Mouse (Mus musculus): ENCODE measurements around the gene Krtap4-9. TPM values are rescaled to one million over a fixed set of nuclear protein-coding genes. Genes with fewer than 3 reads are reported as not detected.
"Not testable (repeated sequence)": the region's sequence is repeated elsewhere in the genome, so short reads cannot be mapped to it uniquely, and the experiment has no call there.

The Krtap4-9 gene
- not detected for polyA plus RNA-seq (2021)

- H3K27me3 ChIP-seq; in situ Hi-C loops (cut with MboI; ENCODE audit: low pct_unique_long_range_greater_than_20kb); ATAC-seq; CTCF ChIA-PET; DNase-seq (ENCODE audit: low read depth, low spot score); POLR2A ChIA-PET: not testable (repeated sequence)
Observed at GRCm38 (mm10) chr11:99784900-99785299, at the start of gene Krtap4-9. Gene Krtap4-9 (plus strand): TSS chr11:99785200.

- CTCF ChIA-PET, result no interaction called here
- POLR2A ChIA-PET, result no interaction called here
- no peak for DNase-seq (ENCODE audit: low read depth, low spot score)
- no peaks in the 10 kb centered on the region for H3K27me3 ChIP-seq
- no peak for ATAC-seq
- no peak for TF ChIP-seq CTCF (IDR thresholded peaks at IDR 0.05)
- in situ Hi-C loops (cut with MboI; ENCODE audit: low pct_unique_long_range_greater_than_20kb), result no loop called here
Observed at GRCm38 (mm10) chr11:99743985-99744384, 41.0 kb upstream of the Krtap4-9 start.

- in situ Hi-C loops (cut with MboI; ENCODE audit: low pct_unique_long_range_greater_than_20kb), result loop anchor here (25.0 kb wide), 1 partner anchor 272 kb away; the partner anchor contains the start of gene Krt23
- DNase-seq (ENCODE audit: low read depth, low spot score), result no peak
- ChIA-PET CTCF (no interaction called here), POLR2A (no interaction called here)
- ATAC-seq, result no peak
- H3K27me3 ChIP-seq, result no peaks in the 10 kb centered on the region
- no peak for TF ChIP-seq CTCF (IDR thresholded peaks at IDR 0.05)
Observed at GRCm38 (mm10) chr11:99758877-99759276, 26.1 kb upstream of the Krtap4-9 start.

- in situ Hi-C loops (cut with MboI; ENCODE audit: low pct_unique_long_range_greater_than_20kb), result loop anchor here (5.0 to 25.0 kb wide), 3 partner anchors 76 to 281 kb away; partner anchors contain the start of genes Gm14190, Krt23, Krtap1-4 and Krtap1-5
- ChIA-PET CTCF (no interaction called here), POLR2A (no interaction called here)
- DNase-seq (ENCODE audit: low read depth, low spot score) (peak; percentile 68), ATAC-seq (peak; percentile 92)
- no peak for TF ChIP-seq CTCF (IDR thresholded peaks at IDR 0.05)
- no peaks in the 10 kb centered on the region for H3K27me3 ChIP-seq
Observed at GRCm38 (mm10) chr11:99768410-99768809, 16.6 kb upstream of the Krtap4-9 start.

GRCm38 (mm10) chr11:99772813-99773212, 12.2 kb upstream of the Krtap4-9 start, which contains the start of gene Gm11595:
Gene Gm11595 (minus strand): TSS chr11:99772913.
- POLR2A ChIA-PET; H3K27me3 ChIP-seq; DNase-seq (ENCODE audit: low read depth, low spot score); CTCF ChIA-PET; ATAC-seq: not testable (repeated sequence)
- in situ Hi-C loops (cut with MboI; ENCODE audit: low pct_unique_long_range_greater_than_20kb), result loop anchor here (10.0 to 25.0 kb wide), 2 partner anchors 62 to 286 kb away; partner anchors contain the start of genes 2300003K06Rik and Krt23

- in situ Hi-C loops (cut with MboI; ENCODE audit: low pct_unique_long_range_greater_than_20kb), result loop anchor here (10.0 kb wide), 1 partner anchor 56 kb away; the partner anchor contains the start of gene 2300003K06Rik
- no peaks in the 10 kb centered on the region for H3K27me3 ChIP-seq
- CTCF ChIA-PET, result no interaction called here
- ATAC-seq, result no peak
- TF ChIP-seq CTCF (IDR thresholded peaks at IDR 0.05), result no peak
- DNase-seq (ENCODE audit: low read depth, low spot score), result no peak
- POLR2A ChIA-PET, result no interaction called here
Observed at GRCm38 (mm10) chr11:99778401-99778800, 6.6 kb upstream of the Krtap4-9 start.

GRCm38 (mm10) chr11:99780604-99781003, 4.4 kb upstream of the Krtap4-9 start, which contains the start of gene Krtap4-8:
Gene Krtap4-8 (minus strand): TSS chr11:99780704.
- in situ Hi-C loops (cut with MboI; ENCODE audit: low pct_unique_long_range_greater_than_20kb), result no loop called here
- H3K27me3 ChIP-seq, result no peaks in the 10 kb centered on the region
- DNase-seq (ENCODE audit: low read depth, low spot score) (no peak), ATAC-seq (no peak)
- ChIA-PET POLR2A (no interaction called here), CTCF (no interaction called here)
- TF ChIP-seq CTCF (IDR thresholded peaks at IDR 0.05), result no peak

- no peaks in the 10 kb centered on the region for H3K27me3 ChIP-seq
- ChIA-PET CTCF (no interaction called here), POLR2A (no interaction called here)
- in situ Hi-C loops (cut with MboI; ENCODE audit: low pct_unique_long_range_greater_than_20kb), result no loop called here
- TF ChIP-seq CTCF (IDR thresholded peaks at IDR 0.05), result no peak
- ATAC-seq (no peak), DNase-seq (ENCODE audit: low read depth, low spot score) (no peak)
Observed at GRCm38 (mm10) chr11:99793367-99793766, 8.4 kb downstream of the Krtap4-9 start, which contains the start of gene Gm11596. Gene Gm11596 (minus strand): TSS chr11:99793467.

- POLR2A ChIA-PET; in situ Hi-C loops (cut with MboI; ENCODE audit: low pct_unique_long_range_greater_than_20kb); ATAC-seq; DNase-seq (ENCODE audit: low read depth, low spot score); H3K27me3 ChIP-seq; CTCF ChIA-PET: not testable (repeated sequence)
Observed at GRCm38 (mm10) chr11:99798832-99799231, 13.8 kb downstream of the Krtap4-9 start, which contains the start of gene Gm11569. Gene Gm11569 (minus strand): TSS chr11:99798932.

- CTCF ChIA-PET; in situ Hi-C loops (cut with MboI; ENCODE audit: low pct_unique_long_range_greater_than_20kb); DNase-seq (ENCODE audit: low read depth, low spot score); H3K27me3 ChIP-seq; POLR2A ChIA-PET; ATAC-seq: not testable (repeated sequence)
Observed at GRCm38 (mm10) chr11:99804346-99804745, 19.3 kb downstream of the Krtap4-9 start, which contains the start of gene Gm11554. Gene Gm11554 (minus strand): TSS chr11:99804446.

- DNase-seq (ENCODE audit: low read depth, low spot score); in situ Hi-C loops (cut with MboI; ENCODE audit: low pct_unique_long_range_greater_than_20kb); CTCF ChIA-PET; POLR2A ChIA-PET; H3K27me3 ChIP-seq; ATAC-seq: not testable (repeated sequence)
Observed at GRCm38 (mm10) chr11:99809792-99810191, 24.8 kb downstream of the Krtap4-9 start, which contains the start of gene Krtap4-13. Gene Krtap4-13 (minus strand): TSS chr11:99809892.

- in situ Hi-C loops (cut with MboI; ENCODE audit: low pct_unique_long_range_greater_than_20kb); CTCF ChIA-PET; POLR2A ChIA-PET; DNase-seq (ENCODE audit: low read depth, low spot score); H3K27me3 ChIP-seq; ATAC-seq: not testable (repeated sequence)
Observed at GRCm38 (mm10) chr11:99815566-99815965, 30.6 kb downstream of the Krtap4-9 start, which contains the start of gene Gm11564. Gene Gm11564 (minus strand): TSS chr11:99815666.

Other genes starting within 250 kb of the Krtap4-9 start
- gene Krt40, start 242.0 kb upstream of the Krtap4-9 start, polyA plus RNA-seq (2021), result not detected
- gene Krtap3-3, start 234.3 kb upstream of the Krtap4-9 start, polyA plus RNA-seq (2021), result not detected
- not detected for gene Krtap3-2, start 228.3 kb upstream of the Krtap4-9 start, polyA plus RNA-seq (2021)
- gene Gm11939, start 225.7 kb upstream of the Krtap4-9 start, polyA plus RNA-seq (2021), result not detected
- not detected for gene Krtap3-1, start 218.6 kb upstream of the Krtap4-9 start, polyA plus RNA-seq (2021)
- not detected for gene Krtap1-5, start 204.2 kb upstream of the Krtap4-9 start, polyA plus RNA-seq (2021)
- gene Krtap1-4, start 201.5 kb upstream of the Krtap4-9 start, polyA plus RNA-seq (2021), result not detected
- not detected for gene Krtap1-3, start 193.9 kb upstream of the Krtap4-9 start, polyA plus RNA-seq (2021)
- not detected for gene Krtap9-3, start 187.1 kb upstream of the Krtap4-9 start, polyA plus RNA-seq (2021)
- gene Gm11938, start 181.9 kb upstream of the Krtap4-9 start, polyA plus RNA-seq (2021), result not detected
- gene Gm11937, start 175.0 kb upstream of the Krtap4-9 start, polyA plus RNA-seq (2021), result not detected
- gene Krtap2-4, start 170.4 kb upstream of the Krtap4-9 start, polyA plus RNA-seq (2021), result not detected
- not detected for gene Gm11562, start 164.8 kb upstream of the Krtap4-9 start, polyA plus RNA-seq (2021)
- not detected for gene Krtap4-1, start 157.0 kb upstream of the Krtap4-9 start, polyA plus RNA-seq (2021)
- gene Krtap4-2, start 150.1 kb upstream of the Krtap4-9 start, polyA plus RNA-seq (2021), result not detected
- not detected for gene Krtap4-7, start 141.1 kb upstream of the Krtap4-9 start, polyA plus RNA-seq (2021)
- gene Gm11555, start 135.0 kb upstream of the Krtap4-9 start, polyA plus RNA-seq (2021), result not detected
- not detected for gene Gm11563, start 126.2 kb upstream of the Krtap4-9 start, polyA plus RNA-seq (2021)
- not detected for gene Krtap4-6, start 119.2 kb upstream of the Krtap4-9 start, polyA plus RNA-seq (2021)
- gene Gm14190, start 94.5 kb upstream of the Krtap4-9 start, polyA plus RNA-seq (2021), result not detected
- not detected for gene Gm14180, start 50.9 kb upstream of the Krtap4-9 start, polyA plus RNA-seq (2021)
- gene Gm11595, start 12.3 kb upstream of the Krtap4-9 start, polyA plus RNA-seq (2021), result not detected
- gene Krtap4-8, start 4.5 kb upstream of the Krtap4-9 start, polyA plus RNA-seq (2021), result 0.06 TPM
- gene Gm11596, start 8.3 kb downstream of the Krtap4-9 start, polyA plus RNA-seq (2021), result not detected
- not detected for gene Gm11569, start 13.7 kb downstream of the Krtap4-9 start, polyA plus RNA-seq (2021)
- not detected for gene Gm11554, start 19.2 kb downstream of the Krtap4-9 start, polyA plus RNA-seq (2021)
- gene Krtap4-13, start 24.7 kb downstream of the Krtap4-9 start, polyA plus RNA-seq (2021), result not detected
- not detected for gene Gm11564, start 30.5 kb downstream of the Krtap4-9 start, polyA plus RNA-seq (2021)
- gene 2300003K06Rik, start 52.9 kb downstream of the Krtap4-9 start, polyA plus RNA-seq (2021), result not detected
- not detected for gene Krtap4-16, start 66.4 kb downstream of the Krtap4-9 start, polyA plus RNA-seq (2021)
- gene Gm11568, start 72.7 kb downstream of the Krtap4-9 start, polyA plus RNA-seq (2021), result not detected
- gene Gm11559, start 79.3 kb downstream of the Krtap4-9 start, polyA plus RNA-seq (2021), result not detected
- not detected for gene Krtap9-1, start 88.2 kb downstream of the Krtap4-9 start, polyA plus RNA-seq (2021)
- gene Gm11567, start 94.0 kb downstream of the Krtap4-9 start, polyA plus RNA-seq (2021), result not detected
- not detected for gene Krtap31-1, start 122.7 kb downstream of the Krtap4-9 start, polyA plus RNA-seq (2021)
- not detected for gene Gm11565, start 129.6 kb downstream of the Krtap4-9 start, polyA plus RNA-seq (2021)
- not detected for gene Krtap31-2, start 151.1 kb downstream of the Krtap4-9 start, polyA plus RNA-seq (2021)
- gene Krtap9-5, start 163.3 kb downstream of the Krtap4-9 start, polyA plus RNA-seq (2021), result not detected
- gene Krtap29-1, start 193.9 kb downstream of the Krtap4-9 start, polyA plus RNA-seq (2021), result not detected
- not detected for gene Krtap16-1, start 201.4 kb downstream of the Krtap4-9 start, polyA plus RNA-seq (2021)
- not detected for gene Krtap17-1, start 208.8 kb downstream of the Krtap4-9 start, polyA plus RNA-seq (2021)
- not detected for gene Krt33a, start 231.0 kb downstream of the Krtap4-9 start, polyA plus RNA-seq (2021)
- gene Krt33b, start 244.7 kb downstream of the Krtap4-9 start, polyA plus RNA-seq (2021), result 0.18 TPM